Mouse (Mus musculus): ENCODE results near the gene Ttc26. TPM values are rescaled to one million over a fixed set of nuclear protein-coding genes. Genes with fewer than 3 reads are reported as not detected.

Gene Ttc26
- polyA plus RNA-seq, 1 experiment, result 0.13 TPM

DNA sequence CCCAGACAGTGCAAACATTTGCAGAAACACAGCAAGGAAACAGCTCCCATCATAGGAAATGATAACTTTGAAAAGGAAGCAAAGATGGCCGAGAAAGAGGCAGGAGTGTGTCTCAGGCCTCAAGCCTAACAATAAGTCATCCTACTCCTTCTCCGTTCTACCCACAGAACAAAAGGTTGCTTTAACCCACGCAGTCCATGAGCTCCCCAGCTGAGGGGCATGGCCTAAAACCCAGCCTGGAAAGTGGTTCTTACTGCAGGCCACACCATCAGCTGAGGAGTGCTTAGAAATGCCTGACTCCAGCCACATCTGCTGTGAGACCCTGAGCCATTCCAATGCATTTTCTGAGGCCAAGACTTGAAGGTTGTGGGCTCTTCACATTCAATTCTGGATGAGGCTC lies 37.7 kb upstream of the Ttc26 start:
- peaks cover 27% of the 10 kb centered on the region; the same call in 1 of the 2 replicates for H3K4me1 ChIP-seq (ENCODE audit: control insufficient read depth, insufficient read depth, insufficient read length, low read length)
- H3K27me3 ChIP-seq (ENCODE audit: control insufficient read depth, insufficient read depth, low read length), result no peaks in the 10 kb centered on the region
- peaks cover 17% of the 10 kb centered on the region for H3K36me3 ChIP-seq (ENCODE audit: control insufficient read depth, insufficient read depth, low read length)
- no peak for TF ChIP-seq CTCF (IDR thresholded peaks at IDR 0.05; ENCODE audit: extremely low read depth, insufficient read length, insufficient replicate concordance, low read depth, low read length)
- no peak for TF ChIP-seq POLR2A (IDR thresholded peaks at IDR 0.05; ENCODE audit: low read depth, low read length)
- no peak overlapping the region for H3K4me3 ChIP-seq (ENCODE audit: low read depth, low read length)
- WGBS, result 56% methylated on average over 3 of the region's 3 CpGs
- peak overlapping the region; percentile 60 for H3K27ac ChIP-seq (ENCODE audit: insufficient read depth, low read depth, low read length)

DNA sequence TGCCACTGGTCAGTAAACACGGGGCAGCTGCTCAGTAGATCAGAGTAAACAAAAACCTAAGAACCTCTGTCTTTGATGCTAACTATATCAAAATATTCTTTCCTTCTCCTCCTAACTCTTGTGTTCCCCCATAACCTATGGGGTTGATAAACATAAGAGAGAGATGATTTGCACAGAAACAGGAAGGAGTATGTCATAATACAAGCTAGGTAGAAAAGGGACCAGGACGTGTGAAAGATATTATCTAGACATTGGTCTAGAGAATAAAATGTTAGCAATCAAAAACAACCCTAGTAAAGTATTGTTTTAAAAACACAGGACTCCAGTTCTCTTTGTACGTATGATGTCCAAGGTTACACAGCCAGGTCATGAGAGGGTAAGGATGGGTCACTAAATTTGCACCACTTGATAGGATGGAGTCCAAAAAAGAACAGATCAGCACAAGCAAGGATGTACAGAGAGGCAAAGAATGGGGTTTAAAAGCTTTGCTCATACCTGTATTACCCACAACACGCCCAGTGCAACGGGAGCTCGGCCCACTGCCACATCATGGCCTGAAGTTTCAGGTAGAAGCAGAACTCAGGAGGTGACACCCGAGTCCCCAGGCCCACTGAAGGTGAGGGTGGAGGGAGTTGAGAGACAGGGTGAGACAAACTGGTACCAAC lies 37.1 kb upstream of the Ttc26 start:
- peak overlapping the region; percentile 21; the same call in 1 of the 2 replicates for H3K27ac ChIP-seq (ENCODE audit: insufficient read depth, low read depth, low read length)
- peaks cover 11% of the 10 kb centered on the region for H3K36me3 ChIP-seq (ENCODE audit: control insufficient read depth, insufficient read depth, low read length)
- no peak overlapping the region for H3K4me3 ChIP-seq (ENCODE audit: low read depth, low read length)
- peaks cover 27% of the 10 kb centered on the region; the same call in 1 of the 2 replicates for H3K4me1 ChIP-seq (ENCODE audit: control insufficient read depth, insufficient read depth, insufficient read length, low read length)
- 60% methylated on average over 7 of the region's 7 CpGs for WGBS
- H3K27me3 ChIP-seq (ENCODE audit: control insufficient read depth, insufficient read depth, low read length), result no peaks in the 10 kb centered on the region
- no peak for TF ChIP-seq POLR2A (IDR thresholded peaks at IDR 0.05; ENCODE audit: low read depth, low read length)
- no peak for TF ChIP-seq CTCF (IDR thresholded peaks at IDR 0.05; ENCODE audit: extremely low read depth, insufficient read length, insufficient replicate concordance, low read depth, low read length)

DNA sequence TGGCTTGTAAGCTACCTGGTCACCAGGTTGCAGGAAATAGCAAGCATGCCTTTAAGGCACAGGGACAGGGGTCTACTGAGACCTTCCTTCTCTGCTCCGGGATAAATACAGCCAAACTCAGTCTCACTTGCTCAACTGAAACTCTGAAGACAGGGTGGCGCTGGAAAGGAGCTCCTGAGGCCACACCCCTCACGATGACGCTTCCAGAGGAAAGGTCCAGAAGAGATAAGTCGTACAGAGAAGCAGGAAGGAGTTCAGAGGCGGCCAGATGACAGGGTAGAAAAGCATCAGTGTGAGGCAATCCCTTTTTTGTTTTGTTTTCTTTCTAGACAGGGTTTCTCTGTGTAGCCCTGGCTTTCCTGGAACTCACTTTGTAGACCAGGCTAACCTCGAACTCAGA lies 35.5 kb upstream of the Ttc26 start:
- TF ChIP-seq POLR2A (IDR thresholded peaks at IDR 0.05; ENCODE audit: low read depth, low read length) (0 out of 2 replicates have a peak, but pooled peaks have one; percentile 26), CTCF (IDR thresholded peaks at IDR 0.05; ENCODE audit: extremely low read depth, insufficient read length, insufficient replicate concordance, low read depth, low read length) (no peak)
- H3K4me3 ChIP-seq (ENCODE audit: low read depth, low read length), result no peak overlapping the region
- peaks cover 34% of the 10 kb centered on the region; the same call in 1 of the 2 replicates for H3K4me1 ChIP-seq (ENCODE audit: control insufficient read depth, insufficient read depth, insufficient read length, low read length)
- peak overlapping the region; percentile 52 for H3K27ac ChIP-seq (ENCODE audit: insufficient read depth, low read depth, low read length)
- H3K36me3 ChIP-seq (ENCODE audit: control insufficient read depth, insufficient read depth, low read length), result 0 out of 2 replicates have a peak, but pooled peaks cover 2% of the 10 kb centered on the region
- H3K27me3 ChIP-seq (ENCODE audit: control insufficient read depth, insufficient read depth, low read length), result no peaks in the 10 kb centered on the region
- 7% methylated on average over 7 of the region's 7 CpGs for WGBS

DNA sequence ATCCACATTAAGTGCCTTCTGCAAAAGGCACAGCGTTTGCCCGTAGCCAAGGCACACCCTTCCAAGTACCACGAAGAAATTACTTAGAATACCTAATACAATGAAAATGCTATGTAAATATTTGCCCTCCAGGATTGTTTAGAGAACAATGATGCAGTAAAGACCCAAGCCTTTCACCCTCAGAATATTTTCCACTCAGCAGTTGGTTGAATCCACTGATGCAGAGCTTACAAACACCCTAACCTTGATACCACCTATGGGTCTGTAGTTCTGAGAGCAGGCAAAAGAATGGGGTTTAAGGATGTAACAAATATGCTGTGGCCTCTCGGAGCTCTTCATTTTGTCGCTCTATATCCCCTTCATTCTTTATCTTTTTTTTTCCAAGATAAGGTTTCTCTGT lies 33.4 kb upstream of the Ttc26 start:
- H3K36me3 ChIP-seq (ENCODE audit: control insufficient read depth, insufficient read depth, low read length), result 0 out of 2 replicates have a peak, but pooled peaks cover 2% of the 10 kb centered on the region
- no peak overlapping the region for H3K4me3 ChIP-seq (ENCODE audit: low read depth, low read length)
- H3K27me3 ChIP-seq (ENCODE audit: control insufficient read depth, insufficient read depth, low read length), result no peaks in the 10 kb centered on the region
- peaks cover 30% of the 10 kb centered on the region; the same call in 1 of the 2 replicates for H3K4me1 ChIP-seq (ENCODE audit: control insufficient read depth, insufficient read depth, insufficient read length, low read length)
- 63% methylated on average over 5 of the region's 5 CpGs for WGBS
- TF ChIP-seq POLR2A (IDR thresholded peaks at IDR 0.05; ENCODE audit: low read depth, low read length), result no peak
- TF ChIP-seq CTCF (IDR thresholded peaks at IDR 0.05; ENCODE audit: extremely low read depth, insufficient read length, insufficient replicate concordance, low read depth, low read length), result no peak
- H3K27ac ChIP-seq (ENCODE audit: insufficient read depth, low read depth, low read length), result no peak overlapping the region

DNA sequence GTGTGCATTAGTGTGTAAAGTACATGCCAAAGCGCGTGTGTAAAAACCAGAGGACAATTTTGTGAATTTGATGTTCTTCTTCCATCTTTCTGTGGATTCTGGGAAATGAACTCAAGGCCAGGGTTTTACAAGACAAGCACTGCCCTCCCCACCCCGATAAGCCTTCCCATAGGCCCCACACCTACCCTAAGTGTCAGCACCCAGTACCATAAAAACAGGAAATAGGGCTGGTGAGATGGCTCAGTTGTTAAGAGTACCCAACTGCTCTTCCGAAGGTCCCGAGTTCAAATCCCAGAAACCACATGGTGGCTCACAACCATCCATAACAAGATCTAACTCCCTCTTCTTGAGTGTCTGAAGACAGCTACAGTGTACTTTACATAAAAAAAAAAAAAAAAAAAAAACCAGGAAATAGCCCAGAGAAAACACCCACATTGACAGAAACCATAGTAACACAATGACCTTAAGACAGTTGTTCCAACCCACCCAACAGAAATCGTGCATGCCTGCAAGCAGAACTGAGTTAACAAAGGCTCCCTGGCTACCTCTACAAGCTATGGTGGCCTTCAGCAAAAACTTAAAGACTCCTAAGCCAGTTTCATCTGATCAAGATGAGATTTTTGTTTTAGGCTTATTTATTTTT lies 32.3 kb upstream of the Ttc26 start:
- WGBS, result 74% methylated on average over 6 of the region's 6 CpGs
- Histone ChIP-seq H3K27ac (ENCODE audit: insufficient read depth, low read depth, low read length) (no peak overlapping the region), H3K36me3 (ENCODE audit: control insufficient read depth, insufficient read depth, low read length) (0 out of 2 replicates have a peak, but pooled peaks cover 2% of the 10 kb centered on the region), H3K4me1 (ENCODE audit: control insufficient read depth, insufficient read depth, insufficient read length, low read length) (peaks cover 21% of the 10 kb centered on the region; the same call in 1 of the 2 replicates), H3K27me3 (ENCODE audit: control insufficient read depth, insufficient read depth, low read length) (no peaks in the 10 kb centered on the region), H3K4me3 (ENCODE audit: low read depth, low read length) (no peak overlapping the region)
- TF ChIP-seq POLR2A (IDR thresholded peaks at IDR 0.05; ENCODE audit: low read depth, low read length), result no peak
- no peak for TF ChIP-seq CTCF (IDR thresholded peaks at IDR 0.05; ENCODE audit: extremely low read depth, insufficient read length, insufficient replicate concordance, low read depth, low read length)

DNA sequence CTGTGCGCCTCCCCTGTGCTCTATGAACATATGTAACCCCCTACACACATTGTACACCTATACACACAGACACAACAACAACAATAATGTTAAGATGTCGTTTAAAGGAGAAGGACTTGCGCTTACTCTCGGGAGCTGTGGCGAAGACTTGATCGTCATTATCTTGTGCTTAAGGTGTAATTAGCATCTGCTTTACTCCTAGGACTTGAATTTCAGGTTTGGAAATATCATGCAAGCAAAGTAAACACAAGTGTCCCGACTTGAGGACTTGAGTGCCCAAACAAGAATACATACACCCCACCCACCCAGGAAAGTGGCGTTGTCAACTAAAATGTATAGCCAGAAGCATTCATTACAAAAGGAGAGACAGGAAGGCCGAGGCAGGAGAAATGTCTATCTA lies 31.5 kb upstream of the Ttc26 start:
- H3K4me1 ChIP-seq (ENCODE audit: control insufficient read depth, insufficient read depth, insufficient read length, low read length), result peaks cover 16% of the 10 kb centered on the region; the same call in 1 of the 2 replicates
- H3K27ac ChIP-seq (ENCODE audit: insufficient read depth, low read depth, low read length), result no peak overlapping the region
- H3K36me3 ChIP-seq (ENCODE audit: control insufficient read depth, insufficient read depth, low read length), result 0 out of 2 replicates have a peak, but pooled peaks cover under 1% of the 10 kb centered on the region
- no peaks in the 10 kb centered on the region for H3K27me3 ChIP-seq (ENCODE audit: control insufficient read depth, insufficient read depth, low read length)
- H3K4me3 ChIP-seq (ENCODE audit: low read depth, low read length), result no peak overlapping the region
- TF ChIP-seq CTCF (IDR thresholded peaks at IDR 0.05; ENCODE audit: extremely low read depth, insufficient read length, insufficient replicate concordance, low read depth, low read length) (no peak), POLR2A (IDR thresholded peaks at IDR 0.05; ENCODE audit: low read depth, low read length) (no peak)
- 53% methylated on average over 9 of the region's 9 CpGs for WGBS

DNA sequence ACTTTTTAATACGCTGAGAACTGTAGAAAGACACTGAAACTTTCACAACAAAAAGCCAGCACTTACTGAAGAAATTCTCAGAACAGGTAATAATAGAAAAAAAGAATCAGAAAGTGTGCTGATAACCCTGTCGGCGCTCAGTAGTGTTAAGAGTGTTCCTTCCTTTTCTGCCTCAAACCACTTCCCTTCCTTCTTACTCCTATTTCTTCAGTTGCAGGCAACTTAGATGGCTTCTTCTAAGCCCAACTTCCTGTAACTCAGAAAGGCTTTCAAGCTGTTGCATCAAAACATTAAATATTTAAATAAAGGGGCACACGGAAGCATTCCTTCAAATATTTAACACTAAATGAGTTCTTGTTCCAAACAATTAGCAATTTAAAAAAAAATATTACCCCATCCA lies 29.3 kb upstream of the Ttc26 start:
- peaks cover 14% of the 10 kb centered on the region; the same call in 1 of the 2 replicates for H3K4me1 ChIP-seq (ENCODE audit: control insufficient read depth, insufficient read depth, insufficient read length, low read length)
- H3K27ac ChIP-seq (ENCODE audit: insufficient read depth, low read depth, low read length), result no peak overlapping the region
- no peaks in the 10 kb centered on the region for H3K36me3 ChIP-seq (ENCODE audit: control insufficient read depth, insufficient read depth, low read length)
- 58% methylated on average over 4 of the region's 4 CpGs for WGBS
- no peaks in the 10 kb centered on the region for H3K27me3 ChIP-seq (ENCODE audit: control insufficient read depth, insufficient read depth, low read length)
- H3K4me3 ChIP-seq (ENCODE audit: low read depth, low read length), result no peak overlapping the region
- TF ChIP-seq POLR2A (IDR thresholded peaks at IDR 0.05; ENCODE audit: low read depth, low read length) (no peak), CTCF (IDR thresholded peaks at IDR 0.05; ENCODE audit: extremely low read depth, insufficient read length, insufficient replicate concordance, low read depth, low read length) (no peak)

All from small intestine, adult 2 months (tissue).